Mouse (Mus musculus) frontal cortex, adult (tissue): ENCODE measurements around the gene Vstm4.

Experiments
- ATAC-seq: cut with Nextera tagmentation; 2 replicates; pipeline ENCODE4 v1.9.2; 2017; ENCODE audit warnings: mild to moderate bottlenecking, moderate library complexity, mixed read lengths; ENCODE audit not compliant: low TSS enrichment

Vstm4 gene

GRCm38 (mm10) chr14:32947512-32947911, 91.0 kb downstream of the Vstm4 start:
- peak; percentile 99 for ATAC-seq

GRCm38 (mm10) chr14:32950312-32951301, 94.1 kb downstream of the Vstm4 start:
- no peak for ATAC-seq

GRCm38 (mm10) chr14:32956486-32956885, 99.9 kb downstream of the Vstm4 start:
- ATAC-seq: peak; percentile 55

- no peak for ATAC-seq
These were observed 102.1 kb downstream of the Vstm4 start for GRCm38 (mm10) chr14:32958671-32959070.

- ATAC-seq: peak; percentile 88
These were observed 103.9 kb downstream of the Vstm4 start for GRCm38 (mm10) chr14:32960481-32960880.

GRCm38 (mm10) chr14:32964742-32965141, 108.2 kb downstream of the Vstm4 start:
- ATAC-seq: no peak

GRCm38 (mm10) chr14:32970700-32971099, 114.1 kb downstream of the Vstm4 start:
- no peak for ATAC-seq

- no peak for ATAC-seq
These were observed 127.7 kb downstream of the Vstm4 start for GRCm38 (mm10) chr14:32984176-32984738.

GRCm38 (mm10) chr14:32986659-32987058, 130.1 kb downstream of the Vstm4 start:
- no peak for ATAC-seq
